Mouse (Mus musculus) thymus, adult 2 months (tissue): Measurements from ENCODE around the gene Dgcr2.

ENCODE experiments used
- CTCF ChIP-seq: fragments of 200-500 bp; IDR thresholded peaks from 2 replicates; pipeline ENCODE4 v1.5.1; 2012; ENCODE audit warnings: mild to moderate bottlenecking, control low read depth, low read length, moderate library complexity, borderline replicate concordance; ENCODE audit not compliant: control insufficient read depth, poor library complexity, insufficient read depth; ENCODE audit errors: extremely low read depth
- POLR2A ChIP-seq: fragments of 200-500 bp; IDR thresholded peaks from 2 replicates; pipeline ENCODE4 v1.6.1; 2012; ENCODE audit warnings: mild to moderate bottlenecking, low read length, control low read depth, moderate library complexity; ENCODE audit not compliant: control insufficient read depth, poor library complexity, insufficient read depth; ENCODE audit errors: extremely low read depth

DNA sequence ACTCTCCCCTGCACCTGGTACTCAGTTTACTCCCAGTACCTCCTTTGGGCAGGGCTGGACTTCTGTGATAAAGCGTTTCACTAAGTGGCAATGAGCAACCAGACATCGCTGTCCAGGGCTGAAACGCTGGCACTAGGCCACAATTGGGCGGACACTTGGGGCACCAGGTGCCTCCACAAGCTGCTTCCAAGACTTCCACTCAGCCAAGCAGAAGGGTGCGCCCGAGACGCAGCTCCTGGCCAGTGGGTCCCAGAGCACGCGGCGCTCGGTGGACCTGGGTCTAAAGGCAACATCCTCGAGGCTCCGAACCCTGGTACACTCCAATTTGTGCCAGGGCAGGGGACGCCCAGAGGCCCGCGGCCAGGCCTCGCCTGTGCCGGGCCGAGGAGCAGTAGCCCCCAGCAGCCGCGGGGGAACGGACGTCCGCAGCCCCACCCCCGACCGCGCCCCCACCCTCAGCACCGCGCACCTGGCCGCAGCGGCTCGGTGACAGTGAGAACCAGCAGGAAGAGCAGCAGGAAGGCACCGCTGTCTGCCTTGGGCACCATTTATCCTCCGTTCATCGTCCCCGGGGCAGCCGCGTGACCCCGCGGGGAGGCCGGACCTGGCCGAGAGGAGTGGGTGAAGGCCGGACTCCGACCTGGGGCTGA is 7.3 kb downstream of the Dgcr2 start:
- TF ChIP-seq CTCF, result no peak
- TF ChIP-seq POLR2A, result no peak
